Mouse (Mus musculus): ENCODE data around the gene Tnfrsf4. TPM values are rescaled to one million over a fixed set of nuclear protein-coding genes. Genes with fewer than 3 reads are reported as not detected.

The Tnfrsf4 gene
- polyA plus RNA-seq, 1 experiment from 2014 or later, result 0.57 TPM

GRCm38 (mm10) chr4:156030651-156031118, 17.0 kb downstream of the Tnfrsf4 start:
- no peaks in the 10 kb centered on the region for H3K9me3 ChIP-seq
- peak overlapping the region; percentile 70 for H3K9ac ChIP-seq (replicated peaks)
- peak overlapping the region; percentile 90 for H3K27ac ChIP-seq
- peaks cover 33% of the 10 kb centered on the region for H3K4me1 ChIP-seq (replicated peaks)
- H3K4me2 ChIP-seq (replicated peaks), result peak overlapping the region; percentile 74
- 65% methylated on average over 9 of the region's 9 CpGs for WGBS
- peak overlapping the region; percentile 53 for H3K4me3 ChIP-seq (replicated peaks)
- ATAC-seq, result peak; percentile 29; the same call in 1 of the 2 replicates
- peaks cover 31% of the 10 kb centered on the region for H3K36me3 ChIP-seq
- H3K27me3 ChIP-seq, result peaks cover 18% of the 10 kb centered on the region

DNA sequence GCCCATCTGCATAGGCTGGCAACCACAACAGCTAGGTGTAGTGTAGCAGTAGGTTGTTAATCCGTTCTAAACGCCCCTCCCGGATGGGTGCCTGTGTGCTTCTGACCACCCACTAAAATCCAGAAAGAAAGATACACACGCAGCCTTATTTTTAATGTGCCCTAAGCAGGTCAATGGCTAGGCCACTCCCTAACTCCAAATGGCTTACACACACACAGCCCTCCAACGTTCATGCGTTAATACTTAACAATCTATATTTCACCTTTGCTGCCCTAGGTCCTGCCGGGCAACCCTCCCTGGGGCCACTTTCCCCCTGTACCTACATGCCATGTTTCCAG, 17.6 kb downstream of the Tnfrsf4 start:
- Histone ChIP-seq H3K4me1 (replicated peaks) (peaks cover 33% of the 10 kb centered on the region), H3K27me3 (peaks cover 23% of the 10 kb centered on the region), H3K36me3 (peaks cover 26% of the 10 kb centered on the region), H3K4me2 (replicated peaks) (peak overlapping the region; percentile 74), H3K9me3 (no peaks in the 10 kb centered on the region), H3K27ac (peak overlapping the region; percentile 90), H3K4me3 (replicated peaks) (peak overlapping the region; percentile 53), H3K9ac (replicated peaks) (peak overlapping the region; percentile 70)
- 3% methylated on average over 7 of the region's 7 CpGs for WGBS
- ATAC-seq, result peak; percentile 15

DNA sequence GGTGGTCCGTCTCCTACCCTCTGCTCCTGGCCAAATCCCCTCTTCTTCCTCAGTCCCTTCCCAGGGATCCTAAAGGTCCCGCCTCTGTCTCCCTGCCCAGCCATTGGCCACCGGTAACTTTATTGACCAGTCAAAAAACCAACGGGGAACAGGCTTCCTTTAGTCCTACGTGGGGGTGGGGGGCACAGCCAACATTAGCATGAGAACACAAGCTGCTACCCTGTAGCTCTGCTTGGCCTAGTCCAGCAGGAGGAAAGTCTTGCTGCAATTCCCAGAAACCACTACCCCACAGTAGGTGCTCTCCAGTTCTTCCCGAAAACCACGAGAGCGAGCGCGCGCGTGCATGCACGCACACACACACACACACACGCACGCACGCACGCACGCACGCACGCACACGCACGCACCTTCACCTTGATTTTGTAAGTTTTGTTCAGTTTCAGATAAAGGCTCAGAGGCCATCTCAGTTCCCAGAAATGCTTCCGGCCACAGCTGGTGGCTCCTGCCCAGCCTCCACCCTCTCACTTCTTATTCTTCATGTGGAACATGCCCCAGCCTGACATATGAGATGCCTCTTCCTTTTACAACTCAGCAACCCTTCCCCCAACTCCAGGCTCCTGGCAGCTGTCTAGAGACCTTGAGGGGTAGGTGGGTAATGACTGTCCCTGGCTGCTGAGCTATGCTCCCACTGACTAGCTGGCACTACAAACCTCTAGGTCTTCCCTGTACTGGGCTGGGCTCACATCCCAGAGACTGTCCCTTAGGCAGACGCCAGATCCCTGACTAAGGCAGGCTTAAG, 18.1 kb downstream of the Tnfrsf4 start:
- WGBS, result 1% methylated on average over 24 of the region's 24 CpGs
- peaks cover 29% of the 10 kb centered on the region for H3K27me3 ChIP-seq
- peaks cover 33% of the 10 kb centered on the region for H3K4me1 ChIP-seq (replicated peaks)
- ATAC-seq, result peak; percentile 95
- H3K4me2 ChIP-seq (replicated peaks), result peak overlapping the region; percentile 74
- peak overlapping the region; percentile 53 for H3K4me3 ChIP-seq (replicated peaks)
- H3K9me3 ChIP-seq, result no peaks in the 10 kb centered on the region
- H3K36me3 ChIP-seq, result peaks cover 21% of the 10 kb centered on the region
- H3K27ac ChIP-seq, result peak overlapping the region; percentile 90
- peak overlapping the region; percentile 70 for H3K9ac ChIP-seq (replicated peaks)

GRCm38 (mm10) chr4:156032856-156033255, 19.2 kb downstream of the Tnfrsf4 start:
- no peak overlapping the region for H3K27ac ChIP-seq
- 88% methylated on average over 4 of the region's 4 CpGs for WGBS

GRCm38 (mm10) chr4:156033476-156034119, 20.0 kb downstream of the Tnfrsf4 start:
- H3K4me2 ChIP-seq (replicated peaks), result no peak overlapping the region
- no peak overlapping the region for H3K9ac ChIP-seq (replicated peaks)
- peaks cover 33% of the 10 kb centered on the region for H3K4me1 ChIP-seq (replicated peaks)
- 60% methylated on average over 6 of the region's 6 CpGs for WGBS
- no peaks in the 10 kb centered on the region for H3K9me3 ChIP-seq
- peaks cover 6% of the 10 kb centered on the region; the same call in 1 of the 2 replicates for H3K36me3 ChIP-seq
- peaks cover 29% of the 10 kb centered on the region for H3K27me3 ChIP-seq
- ATAC-seq, result no peak
- H3K4me3 ChIP-seq (replicated peaks), result no peak overlapping the region
- H3K27ac ChIP-seq, result no peak overlapping the region

More at GRCm38 (mm10) chr4:156032856-156033255, 19.2 kb downstream of the Tnfrsf4 start:
- H3K4me2 ChIP-seq (replicated peaks), result peak overlapping the region; percentile 74
- H3K4me3 ChIP-seq (replicated peaks), result no peak overlapping the region
- H3K9ac ChIP-seq (replicated peaks), result peak overlapping the region; percentile 70; the same call in 1 of the 2 replicates
- no peaks in the 10 kb centered on the region for H3K9me3 ChIP-seq
- peaks cover 13% of the 10 kb centered on the region for H3K36me3 ChIP-seq
- peaks cover 33% of the 10 kb centered on the region for H3K4me1 ChIP-seq (replicated peaks)
- H3K27me3 ChIP-seq, result peaks cover 29% of the 10 kb centered on the region
- ATAC-seq, result no peak

DNA sequence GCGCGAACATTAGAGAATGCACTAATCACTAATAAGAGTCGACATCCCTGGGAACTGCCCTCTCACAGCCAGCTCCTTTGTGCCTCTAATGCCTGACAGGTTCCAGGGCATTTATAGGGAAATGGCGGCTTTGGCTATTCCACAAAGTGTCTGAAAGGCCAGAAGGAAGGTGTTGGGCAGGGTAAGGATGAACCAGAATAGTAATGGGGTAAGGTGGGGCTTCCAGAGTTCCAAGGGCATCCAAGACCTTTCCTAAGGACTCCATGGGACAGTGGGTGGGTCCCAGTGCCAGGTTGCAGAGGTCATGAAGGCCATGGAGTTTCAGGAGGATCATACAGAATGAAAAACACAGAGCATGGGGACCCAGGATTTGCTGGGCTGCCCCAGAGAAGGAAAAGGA, 20.7 kb downstream of the Tnfrsf4 start:
- Histone ChIP-seq H3K4me2 (replicated peaks) (peak overlapping the region; percentile 34; the same call in 1 of the 2 replicates), H3K9me3 (no peaks in the 10 kb centered on the region), H3K27me3 (peaks cover 29% of the 10 kb centered on the region), H3K4me3 (replicated peaks) (peak overlapping the region; percentile 16; the same call in 1 of the 2 replicates), H3K27ac (no peak overlapping the region), H3K4me1 (replicated peaks) (peaks cover 33% of the 10 kb centered on the region), H3K36me3 (peaks cover 3% of the 10 kb centered on the region; the same call in 1 of the 2 replicates), H3K9ac (replicated peaks) (no peak overlapping the region; the same call in 1 of the 2 replicates)
- WGBS, result 55% methylated on average over 4 of the region's 4 CpGs
- ATAC-seq, result no peak

DNA sequence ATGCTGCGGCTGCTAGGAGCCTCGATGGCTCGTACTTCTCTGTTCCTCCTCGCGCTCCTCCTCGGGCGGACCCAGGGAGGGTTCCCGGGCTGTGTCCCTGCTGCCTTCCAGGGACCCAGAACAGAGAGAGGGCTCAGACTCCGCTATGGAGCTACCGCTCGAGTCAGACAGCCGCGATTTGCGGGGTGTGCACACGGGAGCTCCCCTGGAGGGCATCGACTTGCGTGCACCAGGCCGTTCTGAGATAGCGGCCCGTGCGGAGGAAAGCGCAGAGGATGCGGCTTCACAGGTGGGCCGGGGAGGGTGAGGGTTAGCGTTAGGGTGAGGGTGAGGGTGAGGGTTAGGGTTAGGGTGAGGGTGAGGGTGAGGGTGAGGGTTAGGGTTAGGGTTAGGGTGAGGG, 21.3 kb downstream of the Tnfrsf4 start:
- Histone ChIP-seq H3K27ac (no peak overlapping the region), H3K4me1 (replicated peaks) (peaks cover 33% of the 10 kb centered on the region), H3K9ac (replicated peaks) (peak overlapping the region; percentile 7; the same call in 1 of the 2 replicates), H3K4me3 (replicated peaks) (peak overlapping the region; percentile 16), H3K27me3 (peaks cover 29% of the 10 kb centered on the region), H3K36me3 (no peaks in the 10 kb centered on the region), H3K9me3 (no peaks in the 10 kb centered on the region), H3K4me2 (replicated peaks) (peak overlapping the region; percentile 34)
- ATAC-seq, result no peak
- WGBS, result 2% methylated on average over 25 of the region's 25 CpGs

GRCm38 (mm10) chr4:156044754-156045153, 31.1 kb downstream of the Tnfrsf4 start:
- Histone ChIP-seq H3K27me3 (no peaks in the 10 kb centered on the region), H3K4me2 (replicated peaks) (no peak overlapping the region), H3K27ac (no peak overlapping the region), H3K36me3 (no peaks in the 10 kb centered on the region), H3K9ac (replicated peaks) (no peak overlapping the region), H3K4me1 (replicated peaks) (no peaks in the 10 kb centered on the region), H3K9me3 (no peaks in the 10 kb centered on the region), H3K4me3 (replicated peaks) (no peak overlapping the region)
- ATAC-seq, result no peak
- 75% methylated on average over 5 of the region's 5 CpGs for WGBS

GRCm38 (mm10) chr4:156049779-156050178, 36.1 kb downstream of the Tnfrsf4 start:
- WGBS, result 83% methylated on average over 3 of the region's 3 CpGs
- Histone ChIP-seq H3K4me1 (replicated peaks) (no peaks in the 10 kb centered on the region), H3K4me3 (replicated peaks) (no peak overlapping the region), H3K9me3 (no peaks in the 10 kb centered on the region), H3K27ac (no peak overlapping the region), H3K36me3 (no peaks in the 10 kb centered on the region), H3K9ac (replicated peaks) (no peak overlapping the region), H3K4me2 (replicated peaks) (no peak overlapping the region), H3K27me3 (no peaks in the 10 kb centered on the region)
- ATAC-seq, result no peak

DNA sequence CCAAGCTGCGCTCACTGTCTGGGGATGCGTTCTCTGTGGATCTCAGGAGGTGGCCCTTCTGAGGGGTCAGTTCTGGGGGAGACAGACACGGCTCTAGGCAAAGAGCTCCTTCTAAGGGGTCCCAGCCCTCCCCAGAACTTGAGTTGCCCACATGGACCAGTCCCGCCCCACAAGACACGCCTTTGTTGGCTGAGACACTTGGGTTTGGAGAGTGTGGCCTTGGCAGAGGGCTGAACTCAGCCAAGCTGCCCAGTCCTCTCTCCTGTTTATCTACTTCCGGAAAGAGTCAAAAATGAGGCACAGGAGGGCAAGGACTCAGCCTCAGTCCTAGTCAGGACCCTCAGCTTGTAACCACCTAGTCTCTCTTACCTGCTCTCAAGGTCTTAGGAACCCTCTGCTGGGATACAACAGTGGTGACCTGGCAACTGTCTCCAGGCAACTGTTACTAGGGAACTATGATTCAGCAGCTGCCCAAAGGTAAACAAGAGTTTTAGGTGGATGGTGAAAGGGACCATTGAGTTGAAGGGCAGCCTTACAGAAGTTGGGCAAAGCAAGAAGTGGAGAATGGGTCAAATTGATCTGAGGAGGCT, 36.8 kb downstream of the Tnfrsf4 start:
- no peak overlapping the region for H3K4me3 ChIP-seq (replicated peaks)
- WGBS, result 80% methylated on average over 6 of the region's 6 CpGs
- no peaks in the 10 kb centered on the region for H3K9me3 ChIP-seq
- ATAC-seq, result no peak
- no peak overlapping the region for H3K4me2 ChIP-seq (replicated peaks)
- H3K27me3 ChIP-seq, result no peaks in the 10 kb centered on the region
- no peaks in the 10 kb centered on the region for H3K36me3 ChIP-seq
- no peaks in the 10 kb centered on the region for H3K4me1 ChIP-seq (replicated peaks)
- no peak overlapping the region for H3K9ac ChIP-seq (replicated peaks)
- H3K27ac ChIP-seq, result no peak overlapping the region

DNA sequence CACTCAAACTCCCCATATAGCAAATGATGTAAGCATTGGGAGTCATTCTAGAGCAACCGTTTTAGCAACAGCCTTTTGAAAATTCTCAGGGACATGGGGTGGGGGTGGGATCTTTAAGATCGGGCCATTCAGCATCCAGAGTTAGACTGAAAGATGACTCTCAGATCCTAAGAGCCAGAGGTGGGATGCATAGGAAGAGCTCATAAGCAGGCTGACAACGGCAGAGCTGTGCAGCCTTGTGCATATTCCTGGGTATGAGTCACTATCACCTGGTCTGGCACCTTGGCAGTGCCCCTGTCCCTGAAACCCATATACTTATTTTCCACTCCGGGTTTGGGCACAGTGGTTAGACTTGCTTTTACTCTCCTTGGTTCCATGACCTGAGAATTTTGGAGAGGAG, 39.5 kb downstream of the Tnfrsf4 start:
- 83% methylated on average over 4 of the region's 4 CpGs for WGBS
- ATAC-seq, result no peak
- H3K4me2 ChIP-seq (replicated peaks), result no peak overlapping the region
- no peaks in the 10 kb centered on the region for H3K9me3 ChIP-seq
- H3K36me3 ChIP-seq, result no peaks in the 10 kb centered on the region
- no peaks in the 10 kb centered on the region for H3K4me1 ChIP-seq (replicated peaks)
- H3K27ac ChIP-seq, result no peak overlapping the region
- no peak overlapping the region for H3K4me3 ChIP-seq (replicated peaks)
- no peak overlapping the region for H3K9ac ChIP-seq (replicated peaks)
- H3K27me3 ChIP-seq, result no peaks in the 10 kb centered on the region

GRCm38 (mm10) chr4:156054130-156054529, 40.5 kb downstream of the Tnfrsf4 start:
- Histone ChIP-seq H3K27ac (no peak overlapping the region), H3K27me3 (no peaks in the 10 kb centered on the region), H3K9me3 (no peaks in the 10 kb centered on the region), H3K4me3 (replicated peaks) (no peak overlapping the region), H3K9ac (replicated peaks) (no peak overlapping the region), H3K4me2 (replicated peaks) (no peak overlapping the region), H3K36me3 (no peaks in the 10 kb centered on the region), H3K4me1 (replicated peaks) (no peaks in the 10 kb centered on the region)
- WGBS, result 93% methylated on average over 4 of the region's 4 CpGs
- no peak for ATAC-seq

Data from midbrain, embryonic 13.5 days (tissue).